Mouse (Mus musculus) adipose tissue, adult 10 weeks (tissue): ENCODE data around the gene Gm45785. TPM values are rescaled to one million over a fixed set of nuclear protein-coding genes. Genes with fewer than 3 reads are reported as not detected.

Experiments
- polyA plus RNA-seq: library from polyadenylated mRNA; stranded (reverse); fragments of 350-450 nt; fragmentation: Illumina TruSeq; extraction: RNeasy Lipid Tissue Mini Kit (QIAGEN cat#74804); gene quantifications from one replicate; pipeline ENCODE4 v1.2.3, GENCODE M21; 2014; ENCODE audit warnings: low read depth, low replicate concordance

The Gm45785 gene
- polyA plus RNA-seq, result not detected

GRCm38 (mm10) chr7:140855860-140856784, at the start of gene Gm45785:
Gm45785 (minus strand) TSS chr7:140856331.

DNA sequence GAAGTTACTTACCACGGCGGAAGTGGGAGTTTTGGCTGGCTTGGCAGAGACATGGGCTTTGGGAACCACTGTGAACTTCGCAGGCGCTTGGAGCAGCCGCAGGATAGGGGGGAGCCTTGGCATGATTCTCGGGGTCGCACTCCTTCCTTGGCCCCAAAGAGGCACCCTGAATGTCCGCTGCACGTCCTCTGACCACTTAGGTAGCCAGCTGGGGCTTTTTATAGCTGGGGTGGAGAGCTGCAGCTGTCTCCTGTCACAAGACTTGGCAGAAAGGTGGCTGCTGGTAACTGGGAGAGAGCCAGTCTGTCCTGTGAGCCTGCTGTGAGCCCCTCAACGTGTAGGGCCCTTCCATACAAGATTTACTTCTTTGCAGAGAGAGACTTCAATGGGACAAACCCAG, 44.1 kb upstream of the Gm45785 start, which contains the start of gene Cox8b:
TSS of gene Cox8b (minus strand) at position 227 of the 400 bp plus-strand sequence.

GRCm38 (mm10) chr7:140881696-140882468, 25.8 kb upstream of the Gm45785 start, which contains the start of the genes Psmd13 and Sirt3:
Psmd13 (plus strand) TSS chr7:140881968.
Sirt3 (minus strand) TSS chr7:140882309.

GRCm38 (mm10) chr7:140857550-140858505, 1.7 kb upstream of the Gm45785 start, which contains the start of gene Bet1l:
Bet1l (minus strand) TSS chr7:140857577.

GRCm38 (mm10) chr7:140856785-140857549, 836 bp upstream of the Gm45785 start, which contains the start of gene Ric8a:
Ric8a (plus strand) TSS chr7:140856957.

DNA sequence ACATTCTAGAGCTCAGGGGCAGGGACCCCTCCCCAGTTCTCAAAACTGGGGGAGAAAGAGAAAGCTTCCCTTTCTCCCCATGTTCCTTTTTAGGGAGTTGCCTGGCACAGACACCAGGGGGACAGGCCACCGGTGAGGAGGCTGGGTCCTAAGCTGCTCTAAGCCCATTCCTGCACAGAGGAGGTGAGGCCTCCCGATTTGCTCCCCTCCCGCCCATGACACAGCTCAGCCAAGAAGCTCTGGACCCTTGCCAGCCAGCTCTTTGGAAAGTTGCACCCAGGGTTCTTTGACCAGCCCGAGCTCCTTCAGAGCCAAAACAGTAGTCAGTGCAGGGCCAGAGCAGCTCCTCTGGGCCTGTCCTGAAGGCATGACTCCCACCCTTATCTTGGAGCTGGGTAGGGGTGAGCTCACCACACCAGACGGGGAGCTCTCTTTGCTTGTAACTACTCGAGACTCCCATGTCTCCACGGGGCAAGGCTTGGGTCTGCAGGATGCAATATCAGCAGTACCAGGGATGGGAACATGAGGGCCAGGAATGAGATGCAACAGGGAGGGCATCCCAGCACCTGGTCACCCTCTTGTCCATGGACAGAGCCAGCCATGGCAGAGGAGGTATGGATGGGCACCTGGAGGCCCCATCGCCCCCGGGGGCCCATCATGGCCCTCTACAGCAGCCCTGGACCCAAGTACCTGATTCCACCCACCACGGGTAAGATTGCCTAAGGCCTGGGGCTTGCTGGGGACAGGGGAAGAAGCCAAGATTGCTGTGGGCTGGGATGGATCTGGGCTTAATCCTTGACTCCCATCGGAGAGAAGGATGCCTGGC, 8.2 kb downstream of the Gm45785 start, which contains the start of gene Odf3:
TSS of gene Odf3 (plus strand) at position 51 of the 826 bp plus-strand sequence.

GRCm38 (mm10) chr7:140844905-140845665, 11.0 kb downstream of the Gm45785 start, which contains the start of gene Scgb1c1:
Scgb1c1 (plus strand) TSS chr7:140845547.

GRCm38 (mm10) chr7:140834968-140835757, 21.0 kb downstream of the Gm45785 start, which contains the start of gene Urah:
Urah (plus strand) TSS chr7:140835018.

DNA sequence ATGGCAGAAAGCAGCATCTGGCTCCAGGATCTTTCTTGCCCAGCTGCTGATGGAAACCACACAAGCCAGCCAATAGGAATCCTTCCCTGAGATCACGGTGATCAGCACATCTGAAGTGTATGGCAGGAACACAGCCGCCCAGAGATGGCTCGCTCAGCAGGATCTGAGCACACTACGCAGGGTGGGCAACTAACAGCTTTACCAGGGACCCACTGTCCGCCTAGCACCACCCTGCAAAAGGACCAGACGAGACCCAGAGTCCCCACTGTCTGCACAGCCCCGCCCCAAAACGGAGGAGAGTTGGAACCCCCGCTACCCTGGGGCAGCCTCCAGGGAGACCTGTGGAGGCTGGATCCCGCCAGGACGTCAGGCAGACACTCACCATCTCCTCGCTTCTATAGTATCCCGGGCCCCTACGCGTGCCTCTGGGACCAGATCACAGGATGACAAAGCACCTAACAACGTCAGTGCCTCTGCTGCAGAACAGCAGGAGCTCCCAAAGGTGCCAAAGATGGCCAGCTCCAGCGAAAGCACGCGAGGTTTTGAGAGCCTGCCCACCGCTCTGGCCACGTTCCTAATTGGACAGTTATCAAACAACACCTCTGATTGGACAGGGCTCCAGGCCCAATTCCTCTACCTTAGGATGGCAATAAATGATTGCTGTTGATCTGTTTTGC, 34.3 kb downstream of the Gm45785 start, which contains the start of gene Zfp941:
TSS of gene Zfp941 (minus strand) at position 526 of the 677 bp plus-strand sequence.

DNA sequence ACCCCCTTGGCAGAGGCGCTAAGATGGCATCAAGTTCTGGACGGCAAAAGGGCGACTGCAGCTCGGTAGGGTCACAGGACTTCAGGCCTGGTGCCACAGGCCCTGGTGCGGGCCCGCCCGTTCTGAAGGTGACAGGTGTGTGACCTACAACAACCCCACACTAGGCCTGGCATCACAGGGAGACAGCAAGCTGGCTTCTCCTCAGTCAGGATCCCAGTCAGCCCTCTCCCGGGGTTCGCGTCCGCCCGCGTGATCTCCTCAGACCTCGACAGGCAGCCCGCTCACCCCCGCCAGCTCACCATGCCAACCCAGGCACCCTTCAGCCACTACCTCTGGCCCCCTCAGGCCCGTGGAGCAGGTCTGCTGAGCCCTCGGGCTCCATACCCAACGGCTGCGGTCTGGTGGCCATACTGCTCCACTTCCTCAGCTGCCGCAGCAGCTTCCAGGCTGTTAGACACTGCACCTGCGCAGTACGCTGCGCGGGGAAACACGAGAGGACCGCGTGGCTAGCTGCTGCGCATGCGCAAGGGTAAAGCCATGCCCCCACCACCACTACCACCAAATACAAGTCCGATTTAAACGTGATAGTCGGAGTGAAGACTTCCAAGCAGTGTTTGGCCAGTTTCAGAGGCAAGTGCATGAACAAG, 68.6 kb downstream of the Gm45785 start, which contains the start of gene Syce1:
TSS of gene Syce1 (minus strand) at position 447 of the 647 bp plus-strand sequence.

Other genes with a start within 250 kb of the Gm45785 start
- gene Olfr61, start 227.4 kb downstream of the Gm45785 start, polyA plus RNA-seq, result not detected
- not detected for gene Olfr53, start 209.9 kb downstream of the Gm45785 start, polyA plus RNA-seq
- gene Olfr539, start 196.4 kb downstream of the Gm45785 start, polyA plus RNA-seq, result not detected
- not detected for gene Olfr45, start 174.4 kb downstream of the Gm45785 start, polyA plus RNA-seq
- not detected for gene Olfr541, start 159.1 kb downstream of the Gm45785 start, polyA plus RNA-seq
- 1,170 TPM for gene Cyp2e1, start 92.6 kb downstream of the Gm45785 start, polyA plus RNA-seq
- gene Syce1, start 68.5 kb downstream of the Gm45785 start, polyA plus RNA-seq, result 8.2 TPM
- 0.36 TPM for gene Zfp941, start 34.2 kb downstream of the Gm45785 start, polyA plus RNA-seq
- 1.8 TPM for gene Urah, start 21.3 kb downstream of the Gm45785 start, polyA plus RNA-seq
- not detected for gene Scgb1c1, start 10.8 kb downstream of the Gm45785 start, polyA plus RNA-seq
- gene Odf3, start 8.5 kb downstream of the Gm45785 start, polyA plus RNA-seq, result 3.4 TPM
- 52.4 TPM for gene Ric8a, start 626 bp upstream of the Gm45785 start, polyA plus RNA-seq
- 29.9 TPM for gene Bet1l, start 1.2 kb upstream of the Gm45785 start, polyA plus RNA-seq
- gene Psmd13, start 25.6 kb upstream of the Gm45785 start, polyA plus RNA-seq, result 79.4 TPM
- 24.1 TPM for gene Sirt3, start 26.0 kb upstream of the Gm45785 start, polyA plus RNA-seq
- gene Cox8b, start 44.1 kb upstream of the Gm45785 start, polyA plus RNA-seq, result 19.5 TPM
- 2.0 TPM for gene Nlrp6, start 64.6 kb upstream of the Gm45785 start, polyA plus RNA-seq
- 14.7 TPM for gene Pgghg, start 85.1 kb upstream of the Gm45785 start, polyA plus RNA-seq
- 1.2 TPM for gene Ifitm5, start 94.0 kb upstream of the Gm45785 start, polyA plus RNA-seq
- not detected for gene Gm45717, start 99.6 kb upstream of the Gm45785 start, polyA plus RNA-seq
- gene Ifitm2, start 99.7 kb upstream of the Gm45785 start, polyA plus RNA-seq, result 414 TPM
- 31.1 TPM for gene Ifitm1, start 110.9 kb upstream of the Gm45785 start, polyA plus RNA-seq
- 370 TPM for gene Ifitm3, start 154.4 kb upstream of the Gm45785 start, polyA plus RNA-seq
- gene Ifitm6, start 161.6 kb upstream of the Gm45785 start, polyA plus RNA-seq, result 14.7 TPM
- gene Gm17387, start 172.8 kb upstream of the Gm45785 start, polyA plus RNA-seq, result not detected
- 5.2 TPM for gene B4galnt4, start 204.8 kb upstream of the Gm45785 start, polyA plus RNA-seq
- 16.8 TPM for gene Pkp3, start 221.9 kb upstream of the Gm45785 start, polyA plus RNA-seq
- 17.6 TPM for gene Sigirr, start 244.2 kb upstream of the Gm45785 start, polyA plus RNA-seq